Mouse (Mus musculus) gastrocnemius, adult 18-20 months (tissue): ENCODE data around the gene Anxa7. TPM values are rescaled to one million over a fixed set of nuclear protein-coding genes. Genes with fewer than 3 reads are reported as not detected.
A peak's percentile ranks its signal among the peaks of the same experiment; 100 is the strongest.

Experiments
- DNase-seq: peaks from one replicate; pipeline ENCODE4 v3.0.0; 2021; ENCODE audit warnings: low spot score
- long read RNA-seq, 2 experiments: library from polyadenylated mRNA; stranded (forward); transcript quantifications; one replicate each; pipeline ENCODE4 v2.0.0; 2021
- total RNA-seq, 2 experiments: library from RNA; stranded (reverse); gene quantifications; 2 replicates each; pipeline ENCODE4 v1.2.3; 2021

The Anxa7 gene
- 10 to 100 TPM; 47.7 to 72.8 TPM for total RNA-seq
- long read RNA-seq, experiment 1, transcript Anxa7-202 (14 exons, 2,904 nt), result major isoform, 69 of 115 reads
- long read RNA-seq, experiment 1, transcript Anxa7-201 (13 exons, 2,851 nt), result minor isoform, 9 of 115 reads
- long read RNA-seq, experiment 1, partial matches to known transcripts, result 11 of 115 reads
- long read RNA-seq, experiment 1, other reads (novel, unspliced or antisense), result 25 of 115 reads
- long read RNA-seq, experiment 2, transcript Anxa7-202 (14 exons, 2,904 nt), result major isoform, 64 of 117 reads
- long read RNA-seq, experiment 2, partial matches to known transcripts, result 22 of 117 reads
- long read RNA-seq, experiment 2, other reads (novel, unspliced or antisense), result 29 of 117 reads

DNA sequence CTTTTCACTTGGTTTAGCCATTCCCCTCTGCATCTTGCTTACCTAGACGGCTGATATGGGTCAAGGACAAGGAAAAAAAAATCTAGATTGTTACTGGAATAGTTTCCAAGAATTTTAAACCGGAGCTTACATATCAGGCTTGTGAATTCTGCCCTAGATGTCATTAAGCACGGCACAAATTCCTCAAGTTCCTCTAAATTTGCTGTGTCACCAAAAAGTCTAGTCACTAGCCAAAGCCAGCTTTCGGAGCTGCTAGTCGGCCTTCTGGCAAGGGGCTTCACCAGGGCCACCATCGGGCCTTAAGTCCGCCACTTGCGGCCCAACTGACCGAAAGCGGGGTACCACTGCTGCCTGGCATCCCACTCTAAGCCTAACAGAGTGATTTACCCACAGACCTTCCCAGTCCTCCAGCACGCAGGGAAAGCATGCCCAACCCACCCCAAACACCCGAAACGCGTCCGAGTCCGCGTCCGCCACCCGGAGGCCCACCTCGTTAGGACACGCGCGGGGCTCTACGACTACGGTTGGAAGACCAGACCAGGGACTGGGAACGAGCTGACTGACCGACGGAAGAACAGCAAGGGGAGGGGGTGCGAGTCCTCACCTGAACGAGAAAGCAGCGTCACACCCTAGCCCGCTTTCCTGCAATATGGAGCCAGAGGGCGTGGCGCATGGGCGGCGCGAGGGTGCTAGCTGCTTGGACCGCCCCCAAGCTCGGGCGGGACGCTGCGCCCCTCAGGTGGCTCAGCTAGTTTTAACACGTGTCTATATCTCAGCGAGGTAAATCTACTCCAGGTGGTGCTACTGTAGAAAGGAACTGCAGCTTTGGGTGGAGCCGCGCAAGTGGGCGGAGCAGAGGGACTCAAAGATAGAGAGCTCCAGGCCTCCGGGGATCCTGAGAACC, at the start of gene Anxa7:
Gene Anxa7 (minus strand): TSS at position 843 of the 904 bp plus-strand sequence.
- peak; percentile 78 for DNase-seq

DNA sequence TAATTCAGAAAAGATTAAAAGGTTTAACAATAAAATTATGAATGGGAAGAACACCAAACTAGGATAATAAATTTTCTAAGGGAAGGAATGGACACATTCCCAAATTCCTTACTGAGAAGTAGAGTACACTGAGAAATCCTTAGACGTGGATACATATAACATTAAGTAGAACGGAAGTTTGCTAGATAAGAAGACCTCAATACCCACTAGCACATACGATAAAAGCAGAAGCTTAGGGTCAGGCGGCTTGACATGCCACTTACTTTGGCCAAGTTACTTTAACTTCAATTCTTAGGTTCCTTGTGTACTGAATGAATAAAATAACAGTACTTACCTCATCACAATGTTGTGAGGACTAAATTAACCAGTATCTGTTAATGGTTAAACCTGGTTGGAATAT, 49.7 kb upstream of the Anxa7 start:
- no peak for DNase-seq

DNA sequence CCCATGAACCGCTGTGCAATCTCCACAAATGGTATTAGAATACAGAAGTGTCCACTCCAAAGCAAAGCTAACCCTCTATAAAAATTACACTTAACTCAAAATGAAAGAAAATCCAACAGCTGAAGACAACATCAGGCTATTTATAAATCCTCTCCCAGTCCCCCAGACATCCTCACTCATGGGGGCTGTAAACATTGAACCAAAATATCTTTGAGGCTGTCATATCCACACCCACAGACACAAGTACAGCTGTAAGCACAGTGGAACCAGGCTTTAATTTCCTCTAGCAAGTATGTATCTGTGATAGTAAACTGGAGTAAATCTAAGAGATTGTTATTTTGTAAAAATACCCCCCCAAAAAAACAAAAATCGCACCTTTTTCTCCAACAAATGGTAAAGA, 40.2 kb upstream of the Anxa7 start:
- no peak for DNase-seq

DNA sequence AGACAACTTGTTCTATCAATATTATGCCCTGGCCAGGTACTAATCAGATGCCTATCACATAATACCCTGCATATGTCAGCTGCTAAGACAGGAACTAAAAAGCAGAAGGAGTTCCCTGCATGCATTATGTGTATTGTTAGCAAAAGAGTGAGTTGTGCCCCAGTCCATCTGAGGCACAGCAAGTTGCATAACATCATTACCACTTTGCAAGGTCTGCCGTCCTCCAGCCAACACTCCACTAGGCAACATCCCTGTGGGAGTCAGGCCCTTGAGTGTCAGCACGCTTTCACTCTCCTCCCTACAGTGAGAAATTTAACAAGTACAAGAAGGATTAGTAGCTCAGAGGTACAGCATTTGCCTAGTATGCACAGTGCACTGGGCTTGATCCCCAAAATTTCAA, 28.5 kb upstream of the Anxa7 start:
- no peak for DNase-seq

DNA sequence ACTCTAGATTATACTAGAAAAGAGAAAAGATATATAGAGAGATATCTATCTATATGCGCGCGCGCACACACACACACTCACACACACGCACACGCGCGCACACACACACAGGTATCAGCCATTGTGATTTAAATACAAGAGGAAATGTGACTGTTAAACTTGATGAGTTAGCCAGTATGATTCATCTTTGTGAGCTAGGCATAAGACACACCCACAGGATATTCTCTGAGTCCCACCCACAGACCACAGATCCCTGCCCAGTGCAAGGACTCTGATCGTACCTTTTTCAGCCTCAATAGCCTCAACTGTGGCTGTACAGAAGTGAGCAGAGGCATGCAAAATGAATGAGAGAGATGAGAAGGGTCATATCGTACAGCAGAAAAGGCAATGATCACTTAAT, 23.0 kb upstream of the Anxa7 start:
- no peak for DNase-seq

DNA sequence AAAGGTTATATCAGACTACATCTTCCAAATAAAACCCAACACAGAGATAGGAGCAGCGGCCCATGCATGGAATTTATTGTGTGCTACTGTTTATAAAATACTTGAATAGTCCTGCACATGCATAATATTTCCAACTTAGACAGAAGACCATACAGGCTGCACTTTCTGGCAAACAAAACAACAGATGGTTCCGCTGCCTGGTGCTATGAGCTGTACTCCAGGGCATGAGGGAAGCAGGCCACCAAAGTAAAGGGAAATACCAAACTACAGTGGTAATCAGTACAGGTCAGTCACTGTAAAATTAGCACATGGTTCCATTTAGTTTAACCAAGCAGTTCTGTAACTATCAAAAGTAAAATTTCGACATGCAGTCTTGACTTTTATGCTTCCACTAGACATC, 20.0 kb upstream of the Anxa7 start:
- DNase-seq, result no peak

DNA sequence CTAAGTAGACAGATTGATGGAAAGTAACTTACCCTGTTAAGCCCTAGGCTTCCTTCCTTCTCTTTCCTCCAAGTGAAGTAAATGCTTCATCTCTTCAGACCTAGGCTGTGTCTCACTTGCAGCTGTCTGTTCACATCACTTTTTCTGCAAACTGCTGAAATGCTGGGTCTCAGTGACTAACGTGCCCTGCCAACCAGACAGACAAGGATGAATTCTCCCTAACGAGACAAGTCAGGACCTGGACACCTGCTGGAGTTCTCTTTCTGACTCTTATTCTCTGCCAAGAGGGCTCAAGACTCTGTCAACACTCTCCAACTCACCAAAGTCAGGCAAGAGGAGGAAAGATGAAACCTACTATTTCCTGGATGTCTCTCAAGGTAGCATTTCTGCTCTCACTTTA, 16.7 kb upstream of the Anxa7 start, which contains the start of gene Mss51:
Gene Mss51 (minus strand): TSS at position 299 of the 400 bp plus-strand sequence.
- DNase-seq, result peak; percentile 60

DNA sequence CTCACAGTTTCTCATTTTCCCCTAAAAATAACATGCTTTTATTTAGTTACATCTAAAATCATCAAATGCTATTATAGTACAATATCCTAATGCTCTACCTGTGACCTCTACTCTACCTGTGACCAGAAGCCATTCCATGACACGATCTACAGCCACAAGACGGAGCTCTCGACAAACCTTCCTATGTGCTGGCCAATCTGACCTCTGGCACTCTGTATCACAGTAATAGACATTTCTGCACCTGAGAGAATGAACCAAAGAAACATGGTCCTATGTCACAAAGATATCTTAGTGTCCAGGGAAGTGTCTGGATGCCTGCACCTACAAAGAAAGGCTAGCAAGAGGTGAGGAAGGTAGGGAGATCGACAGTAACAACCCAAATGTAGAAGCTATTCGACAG, 6.1 kb upstream of the Anxa7 start:
- DNase-seq, result no peak

DNA sequence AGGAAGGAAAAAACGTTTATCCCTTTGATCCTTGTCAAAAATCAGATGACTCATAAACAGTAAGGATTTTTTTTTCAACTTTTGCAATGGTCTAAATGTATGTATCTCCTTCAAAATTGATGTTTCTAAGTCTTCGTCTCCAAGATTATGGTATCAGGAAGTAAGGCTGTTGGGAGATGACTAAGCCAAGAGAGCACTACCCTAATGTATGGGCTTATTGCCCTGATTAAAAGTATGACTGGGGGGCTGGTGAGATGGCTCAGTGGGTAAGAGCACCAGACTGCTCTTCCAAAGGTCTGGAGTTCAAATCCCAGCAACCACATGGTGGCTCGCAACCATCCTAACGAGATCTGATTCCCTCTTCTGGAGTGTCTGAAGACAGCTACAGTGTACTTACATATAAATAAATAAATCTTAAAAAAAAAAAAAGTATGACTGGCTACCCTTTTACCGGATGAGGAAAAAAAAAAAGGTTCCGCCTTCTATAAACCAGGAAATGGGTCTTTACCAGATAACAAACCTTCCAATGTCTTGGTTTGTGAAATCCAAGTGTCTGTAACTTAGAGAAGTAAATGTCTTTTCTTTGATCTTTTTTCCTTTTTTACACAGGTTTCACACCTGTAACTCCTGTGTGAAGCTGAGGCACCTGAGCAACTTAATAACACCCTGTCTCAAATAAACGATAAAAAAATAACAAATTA, 2.3 kb upstream of the Anxa7 start:
- no peak for DNase-seq

DNA sequence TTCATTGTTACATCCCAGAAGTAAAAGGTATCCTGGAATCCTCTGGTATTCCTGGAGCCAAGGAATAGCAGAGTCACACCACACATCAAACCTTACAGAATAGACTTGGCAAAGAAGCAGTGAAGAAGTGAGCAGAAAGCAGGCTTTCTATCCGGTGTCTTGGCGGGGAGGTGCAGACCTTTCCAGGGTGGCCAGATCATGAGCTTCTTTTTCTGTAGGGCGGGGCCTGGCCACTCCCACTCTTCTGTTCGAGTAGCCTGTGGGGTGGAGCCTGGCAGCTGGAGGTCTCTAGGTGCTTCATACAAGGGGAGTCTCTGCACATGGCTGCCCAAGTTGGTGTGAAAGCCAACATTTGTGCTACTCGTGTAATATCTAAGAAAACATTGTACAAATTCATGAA, 1.3 kb upstream of the Anxa7 start:
- peak; percentile 26 for DNase-seq

DNA sequence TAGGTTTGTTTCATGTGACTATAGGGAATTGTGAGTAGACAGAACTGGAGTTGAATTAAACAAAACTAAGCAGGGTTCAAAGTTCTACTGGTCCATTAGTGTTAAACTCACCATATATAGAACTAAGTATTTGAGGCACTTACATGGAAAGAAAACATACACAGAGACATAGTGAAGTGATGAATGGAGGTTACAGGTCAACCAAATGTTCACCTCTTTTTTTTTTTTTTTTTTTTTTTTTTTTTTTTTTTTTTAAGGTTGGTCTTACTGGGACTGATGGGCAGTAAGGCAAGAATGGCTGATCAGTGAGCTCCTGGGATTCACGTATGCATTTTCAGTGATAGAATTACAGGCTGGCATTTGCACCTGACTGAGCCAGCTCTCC, 254 bp upstream of the Anxa7 start:
- DNase-seq, result no peak

DNA sequence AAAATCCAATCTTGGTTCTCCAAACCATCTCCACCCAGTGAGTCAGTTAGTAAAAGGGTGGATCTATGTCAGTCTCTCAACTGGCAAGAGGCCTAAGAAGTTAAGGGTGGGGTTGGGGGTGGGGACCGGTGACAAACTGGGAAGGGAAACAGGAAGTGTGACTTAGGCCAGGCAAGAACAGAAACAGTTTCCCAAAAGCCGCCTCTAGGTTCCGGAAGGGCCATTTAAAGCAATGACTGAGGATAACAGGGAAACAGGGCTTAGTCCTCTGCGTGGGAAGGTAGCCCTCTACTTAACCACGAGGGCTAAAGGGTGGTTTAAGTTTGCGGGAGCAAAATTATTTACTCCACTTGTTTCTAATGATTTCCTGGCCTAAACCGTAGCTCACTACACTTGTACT, 1.1 kb downstream of the Anxa7 start:
- DNase-seq, result peak; percentile 66

DNA sequence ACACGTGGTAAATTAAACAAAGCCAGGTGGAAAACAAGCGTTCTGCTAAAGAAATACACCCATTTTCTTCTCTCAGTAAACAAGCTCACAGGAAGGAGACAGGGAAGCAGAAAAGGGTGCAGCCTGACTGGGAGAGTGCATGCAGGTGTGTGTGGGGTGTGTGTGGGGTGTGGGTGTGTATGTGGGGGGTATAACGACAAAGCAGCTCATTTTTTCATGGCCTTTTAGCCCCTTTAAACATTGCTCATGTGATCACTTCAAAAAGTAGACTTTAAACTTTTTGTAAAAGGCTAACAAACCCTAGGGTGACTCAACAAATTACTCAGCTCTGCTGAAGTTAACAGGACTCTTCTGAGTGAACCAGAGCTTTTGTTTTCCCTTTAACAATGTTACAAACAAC, 1.5 kb downstream of the Anxa7 start:
- no peak for DNase-seq

DNA sequence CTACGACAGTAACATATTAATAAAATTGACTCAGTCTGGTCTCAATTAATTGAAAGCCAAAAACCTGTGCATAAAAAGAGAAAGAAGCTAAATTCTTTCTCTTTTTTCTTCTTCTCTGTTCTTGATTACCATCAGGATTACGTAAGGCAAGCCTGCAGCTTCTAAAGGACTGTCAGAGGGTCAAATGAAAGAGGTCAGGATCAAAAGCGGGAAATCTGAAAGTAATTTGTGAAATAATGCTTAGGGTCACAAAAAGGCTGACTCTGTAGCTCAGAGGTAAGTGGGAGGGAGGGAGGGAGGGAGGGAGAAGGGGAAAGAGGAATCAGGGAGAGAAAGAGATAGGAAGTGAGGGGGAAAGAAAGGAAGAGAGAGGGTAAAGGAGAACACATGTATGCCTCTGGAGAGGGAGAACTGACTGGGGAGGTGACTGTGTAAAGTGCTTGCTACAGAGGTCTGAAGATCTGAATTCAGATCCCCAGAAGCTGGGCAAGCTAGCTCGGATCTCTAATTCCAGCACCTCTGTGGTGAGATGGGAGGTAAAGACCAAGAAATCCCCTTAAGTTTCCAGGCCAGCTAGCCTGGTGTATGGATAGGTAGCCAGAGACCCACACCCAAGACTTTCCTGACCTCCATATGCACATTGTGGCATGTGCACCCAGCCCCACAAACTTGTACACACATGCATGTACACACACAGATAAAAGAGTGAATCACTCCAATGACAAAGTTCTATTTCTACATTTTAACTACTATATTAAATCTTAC, 2.5 kb downstream of the Anxa7 start:
- DNase-seq, result no peak

DNA sequence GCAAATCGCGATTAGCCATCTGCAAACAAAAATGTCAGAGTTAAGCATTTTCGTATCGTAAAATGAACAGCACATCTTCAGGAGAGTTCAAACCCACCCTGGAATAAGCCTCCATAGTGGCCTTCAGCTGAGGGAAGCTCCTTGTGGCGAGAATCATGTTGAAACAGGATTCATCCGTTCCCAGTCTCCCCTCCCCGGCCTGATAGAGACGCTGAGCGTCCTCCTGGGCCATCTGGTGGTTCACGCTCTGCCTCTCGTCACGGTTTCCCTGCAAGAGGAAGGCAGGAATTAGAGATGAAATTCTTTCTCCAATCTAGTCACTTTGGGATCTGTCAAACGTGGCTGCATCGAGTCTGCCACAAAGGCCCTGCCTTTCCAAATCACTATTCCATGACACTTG, 19.7 kb downstream of the Anxa7 start:
- DNase-seq, result no peak

DNA sequence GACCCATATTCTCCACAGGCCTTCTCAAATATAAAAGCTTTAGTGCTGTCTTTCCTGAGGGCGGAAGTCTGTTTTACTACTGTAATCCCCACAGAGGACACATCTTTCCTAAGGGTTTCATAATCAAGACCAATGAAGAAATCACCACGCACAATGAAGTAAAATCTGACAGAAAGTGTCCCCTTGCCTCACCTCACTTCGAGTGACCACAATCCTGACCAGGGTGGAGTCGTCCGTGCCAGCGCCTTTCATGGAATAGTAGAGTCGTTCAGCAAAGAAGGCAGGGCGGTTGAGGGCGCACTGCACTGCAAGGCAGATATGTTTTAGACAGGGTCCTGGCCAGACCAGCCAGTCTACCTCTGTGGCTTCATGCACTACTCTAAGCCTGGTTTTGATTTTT, 21.6 kb downstream of the Anxa7 start:
- no peak for DNase-seq

DNA sequence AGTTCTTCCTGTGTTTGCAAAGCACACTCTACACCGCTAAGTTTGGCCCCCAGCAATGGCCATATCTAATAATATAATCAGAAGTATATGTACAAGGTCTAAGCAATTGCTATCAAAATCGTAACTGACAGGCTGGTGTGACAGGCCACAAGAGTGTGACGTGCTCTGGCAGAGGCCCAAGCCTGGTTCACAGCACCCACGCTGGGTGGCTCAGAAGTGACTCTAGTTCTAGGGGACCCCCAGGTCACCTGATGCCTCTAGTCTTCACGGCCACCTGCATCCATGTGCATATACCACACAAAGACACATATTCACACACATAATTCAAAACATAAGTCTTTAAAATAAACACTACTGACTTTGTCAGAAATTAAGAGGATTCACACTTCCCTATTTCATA, 27.0 kb downstream of the Anxa7 start:
- DNase-seq, result no peak

DNA sequence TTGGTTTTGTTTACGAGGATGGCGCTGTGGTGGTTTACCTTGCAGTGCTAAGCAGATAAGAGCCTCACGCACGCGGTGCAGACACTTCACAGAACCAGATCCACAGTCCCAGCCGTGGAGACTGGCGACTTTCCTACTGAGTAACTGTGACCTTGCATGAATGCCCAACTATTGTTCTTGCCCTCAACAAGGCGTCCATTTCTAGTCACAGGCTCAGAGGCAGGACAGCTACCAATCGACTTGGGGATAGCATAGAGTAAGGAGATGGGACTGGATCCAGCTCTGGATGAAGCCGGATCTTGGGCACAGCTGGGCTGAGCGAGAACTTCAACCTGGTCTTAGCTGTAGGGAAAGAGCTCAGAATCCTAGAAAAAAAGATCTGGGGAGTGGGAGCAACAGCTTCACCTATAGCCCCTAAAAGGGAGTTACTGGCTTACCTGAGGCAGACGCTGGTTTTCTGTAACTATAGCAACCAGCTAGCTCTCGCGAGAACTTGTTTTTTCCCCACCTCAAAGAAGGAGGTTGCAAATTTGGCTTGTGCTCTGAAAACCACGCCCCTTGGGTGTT, 28.1 kb downstream of the Anxa7 start, which contains the start of gene Cfap70:
Gene Cfap70 (minus strand): TSS at position 462 of the 567 bp plus-strand sequence.
- peak; percentile 58 for DNase-seq

DNA sequence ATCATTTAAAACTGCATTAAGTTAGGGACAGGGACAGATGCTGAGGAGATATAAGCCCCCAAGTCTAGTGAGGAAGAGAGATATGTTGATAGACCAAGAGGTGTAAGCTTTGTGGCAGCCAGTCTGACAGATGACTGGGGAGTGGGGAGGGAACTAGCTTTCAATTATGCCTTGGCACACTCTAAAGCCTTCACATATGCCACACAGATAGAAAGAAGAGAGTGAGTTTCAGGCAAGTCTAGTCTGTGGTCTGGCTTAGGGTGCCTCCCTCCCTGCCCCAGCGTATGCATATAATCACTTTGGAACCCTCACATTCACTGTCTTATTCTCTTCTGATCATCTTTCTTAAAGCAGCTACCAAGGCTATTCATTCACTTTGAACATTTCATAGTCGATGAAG, 28.6 kb downstream of the Anxa7 start:
- no peak for DNase-seq

DNA sequence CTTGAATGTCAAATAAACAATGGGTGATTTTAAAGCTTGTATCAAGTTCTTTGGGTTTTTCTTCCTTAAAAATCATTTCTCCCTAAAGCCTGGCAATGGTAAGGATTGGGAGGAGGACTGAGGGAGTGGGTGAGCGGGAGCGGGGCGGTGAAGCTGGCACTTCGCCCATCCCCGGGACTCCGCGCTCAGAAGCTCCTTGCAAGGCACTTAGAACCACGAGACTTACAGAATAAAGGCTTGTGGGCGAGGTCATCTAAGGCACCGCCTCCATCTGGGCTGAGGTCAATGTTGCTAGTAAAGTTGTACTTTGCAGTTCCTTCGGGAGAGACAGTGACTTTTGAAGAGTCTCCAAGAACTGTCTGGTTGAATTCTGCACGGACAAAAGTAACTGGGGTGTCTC, 32.7 kb downstream of the Anxa7 start:
- no peak for DNase-seq

DNA sequence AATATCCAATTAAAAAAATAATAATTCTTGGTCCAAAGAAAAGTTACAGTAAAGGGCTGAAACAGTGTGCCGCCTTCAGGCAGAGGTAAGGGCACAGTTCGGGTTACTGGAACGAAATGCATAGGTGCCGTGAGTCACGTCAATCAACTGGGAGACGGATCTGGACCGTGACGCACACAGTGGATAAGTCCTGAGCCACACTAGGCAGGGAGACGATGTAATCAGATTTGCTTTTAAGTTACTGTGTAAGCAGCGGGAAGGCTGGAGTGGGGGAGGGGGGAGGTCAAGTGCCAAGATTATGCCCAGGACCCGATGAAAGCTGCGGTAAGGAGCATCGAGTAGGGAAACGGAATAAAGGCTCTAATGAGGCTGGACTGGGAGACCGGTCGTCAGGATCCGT, 37.7 kb downstream of the Anxa7 start:
- no peak for DNase-seq
